Mouse (Mus musculus): ENCODE results near the gene Kcnj12.

The Kcnj12 gene

DNA sequence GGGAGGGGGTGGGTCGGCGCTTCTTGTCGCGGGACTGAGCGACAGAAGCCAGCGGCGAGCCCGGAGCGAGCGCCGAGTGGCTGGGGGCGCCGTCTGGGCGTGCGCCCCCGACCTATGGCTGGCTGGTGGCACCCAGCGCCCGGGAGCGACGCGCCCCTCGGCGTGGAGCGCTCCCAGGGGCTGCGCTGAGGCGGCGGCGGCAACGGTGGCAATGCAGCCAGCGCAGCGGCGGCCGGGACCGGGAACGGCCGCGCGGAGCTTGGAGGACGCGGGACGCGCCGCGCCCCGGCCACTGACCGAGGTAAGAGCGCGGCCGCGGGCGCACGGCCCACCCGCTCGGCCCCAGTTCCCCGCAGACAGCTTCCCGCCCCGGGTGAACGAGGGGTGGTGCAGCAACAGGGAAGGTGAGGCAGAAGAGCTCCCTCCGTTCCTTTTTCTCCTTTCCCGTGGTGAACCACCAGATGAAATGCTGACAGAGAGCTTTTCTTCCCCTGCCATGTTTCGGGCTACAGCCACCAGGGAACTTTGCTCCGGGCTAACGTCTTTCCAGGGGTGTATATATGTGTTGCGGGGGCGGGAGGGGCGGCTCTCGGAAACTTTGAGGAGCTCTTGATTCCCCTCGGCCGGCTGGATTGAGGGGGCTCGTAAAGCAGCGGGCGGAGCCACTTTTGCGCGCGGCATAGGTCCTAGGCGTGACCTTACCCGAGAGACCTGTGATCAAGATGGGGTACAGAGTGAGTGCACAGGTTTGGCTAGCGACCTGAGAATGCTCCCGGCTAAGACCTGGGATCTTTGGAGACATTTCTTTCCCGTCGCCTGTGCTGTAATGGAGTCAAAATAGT is at the start of gene Kcnj12:
Gene Kcnj12, plus strand, starts transcription at position 15 of the 842 bp plus-strand sequence.
- DNase-seq (ENCODE audit: extremely low read depth, insufficient read length, low spot score), result no peak

GRCm38 (mm10) chr11:60975097-60975496 is 47.3 kb upstream of the Kcnj12 start:
- no peak for DNase-seq (ENCODE audit: extremely low read depth, insufficient read length, low spot score)

GRCm38 (mm10) chr11:60976234-60976633 is 46.1 kb upstream of the Kcnj12 start:
- DNase-seq (ENCODE audit: extremely low read depth, insufficient read length, low spot score), result no peak

DNA sequence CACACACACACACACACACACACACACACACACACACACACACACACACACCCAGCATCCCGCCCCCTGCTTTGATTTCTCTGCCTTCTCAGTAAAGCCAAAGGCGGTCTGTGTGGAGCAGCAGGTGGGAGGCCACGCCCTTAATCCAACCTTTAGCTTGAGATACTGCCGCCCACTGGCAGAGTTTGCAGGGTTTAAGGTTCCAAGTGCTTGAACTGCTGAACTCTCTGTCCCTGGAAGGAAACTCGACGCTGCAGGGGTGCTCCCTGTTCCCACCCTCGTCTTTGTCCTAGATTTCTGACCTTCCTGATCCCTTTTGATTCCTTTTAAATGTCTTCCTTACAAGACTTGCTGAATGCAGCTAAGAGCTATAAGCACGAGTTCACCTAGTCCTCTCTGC is 45.6 kb upstream of the Kcnj12 start:
- no peak for DNase-seq (ENCODE audit: extremely low read depth, insufficient read length, low spot score)

GRCm38 (mm10) chr11:60977153-60977552 is 45.2 kb upstream of the Kcnj12 start:
- no peak for DNase-seq (ENCODE audit: extremely low read depth, insufficient read length, low spot score)

- no peak for DNase-seq (ENCODE audit: extremely low read depth, insufficient read length, low spot score)
These were observed 43.7 kb upstream of the Kcnj12 start for GRCm38 (mm10) chr11:60978658-60979057.

DNA sequence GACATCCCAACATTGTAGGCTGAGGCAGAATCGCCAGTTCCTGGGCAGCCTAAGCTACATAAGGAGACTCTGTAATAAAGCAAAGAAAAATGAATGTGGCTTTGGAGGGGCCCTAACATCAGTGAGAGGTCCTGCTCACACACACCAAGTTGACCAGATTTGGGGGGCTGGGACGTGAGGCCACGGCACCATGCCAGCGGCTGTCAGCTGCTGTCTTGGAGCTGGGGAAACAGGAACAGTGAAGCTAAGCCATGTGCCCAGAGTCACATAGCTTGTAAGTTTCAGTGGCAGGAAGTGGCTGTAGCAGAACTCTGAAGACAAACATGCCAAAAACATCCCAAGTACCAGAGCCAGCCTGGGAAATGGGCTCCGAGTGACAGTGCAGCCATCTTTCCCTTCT is 42.6 kb upstream of the Kcnj12 start:
- no peak for DNase-seq (ENCODE audit: extremely low read depth, insufficient read length, low spot score)

DNA sequence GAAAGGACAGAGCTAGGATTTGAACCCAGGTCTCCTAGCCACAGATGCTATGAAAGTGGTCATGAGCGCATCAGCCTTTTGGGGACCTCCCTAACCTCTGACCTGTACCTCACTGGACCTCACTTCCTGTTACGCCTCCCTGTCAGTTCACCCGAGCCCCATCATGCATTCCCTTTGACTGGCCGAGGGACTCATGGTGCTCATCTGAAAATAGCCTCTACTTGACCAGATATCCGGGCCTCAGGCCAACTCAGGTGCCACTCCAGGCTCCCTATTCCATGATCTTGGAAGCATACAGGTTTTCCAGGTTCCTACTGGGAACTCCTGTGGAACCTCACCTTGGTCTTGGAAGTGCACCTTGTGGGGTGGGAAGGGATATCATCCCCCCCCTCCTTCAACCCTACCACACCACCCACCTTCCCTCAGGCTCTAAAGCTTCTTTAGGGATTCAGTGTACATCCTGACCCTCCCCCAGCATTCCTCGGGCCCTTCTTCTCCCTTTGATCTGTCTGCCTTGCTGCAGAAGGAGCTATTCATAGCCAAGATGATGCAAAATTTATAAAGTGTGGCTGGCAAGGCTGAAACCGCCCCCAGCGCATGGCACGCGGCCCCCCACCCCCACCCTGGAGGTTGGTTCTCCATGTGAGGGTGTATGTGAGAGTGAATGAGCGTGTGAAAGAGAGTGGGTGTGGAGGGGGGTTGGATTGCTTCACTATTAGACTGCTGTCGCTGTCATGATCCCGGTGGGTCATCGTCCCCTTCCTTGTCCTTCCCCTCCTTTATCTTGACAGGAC is 40.5 kb upstream of the Kcnj12 start:
- DNase-seq (ENCODE audit: extremely low read depth, insufficient read length, low spot score), result no peak

DNA sequence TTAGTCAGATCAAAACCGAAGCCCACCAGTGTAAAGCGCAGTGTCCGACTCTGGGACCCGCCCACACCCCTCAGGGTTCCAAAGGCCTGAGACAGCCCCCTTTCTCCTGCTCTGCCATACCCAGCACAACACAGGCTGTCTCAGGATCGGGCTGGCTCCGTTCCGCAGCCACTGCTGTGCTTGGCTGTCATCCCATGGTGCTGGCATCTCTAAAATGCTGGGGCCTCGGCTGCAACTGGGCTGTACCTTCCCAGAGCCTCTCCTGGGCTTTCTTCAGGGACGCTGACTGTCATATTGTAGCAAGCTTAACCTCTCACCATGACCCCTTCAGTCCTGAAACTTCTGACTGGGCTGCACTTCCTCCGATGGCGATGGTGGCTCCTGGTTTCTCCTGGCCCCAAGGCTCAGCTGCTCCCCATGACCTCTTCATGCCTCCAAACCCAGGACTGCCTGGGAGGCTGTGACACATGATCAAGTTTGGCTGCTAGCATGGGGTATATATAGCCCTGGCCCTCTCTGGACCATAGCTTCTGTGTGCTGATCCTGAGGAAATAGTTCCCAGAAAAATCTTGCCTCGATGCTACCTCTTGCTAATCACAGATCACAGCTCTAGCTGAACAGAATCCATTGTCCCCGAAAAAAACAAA is 37.3 kb upstream of the Kcnj12 start:
- no peak for DNase-seq (ENCODE audit: extremely low read depth, insufficient read length, low spot score)

- DNase-seq (ENCODE audit: extremely low read depth, insufficient read length, low spot score), result no peak
These were observed 31.9 kb upstream of the Kcnj12 start for GRCm38 (mm10) chr11:60990428-60990827.

GRCm38 (mm10) chr11:61002736-61003135 is 19.6 kb upstream of the Kcnj12 start:
- DNase-seq (ENCODE audit: extremely low read depth, insufficient read length, low spot score), result no peak

- DNase-seq (ENCODE audit: extremely low read depth, insufficient read length, low spot score), result no peak
These were observed 18.3 kb upstream of the Kcnj12 start for GRCm38 (mm10) chr11:61004046-61004445.

- DNase-seq (ENCODE audit: extremely low read depth, insufficient read length, low spot score), result no peak
These were observed 17.6 kb upstream of the Kcnj12 start for GRCm38 (mm10) chr11:61004781-61005180.

DNA sequence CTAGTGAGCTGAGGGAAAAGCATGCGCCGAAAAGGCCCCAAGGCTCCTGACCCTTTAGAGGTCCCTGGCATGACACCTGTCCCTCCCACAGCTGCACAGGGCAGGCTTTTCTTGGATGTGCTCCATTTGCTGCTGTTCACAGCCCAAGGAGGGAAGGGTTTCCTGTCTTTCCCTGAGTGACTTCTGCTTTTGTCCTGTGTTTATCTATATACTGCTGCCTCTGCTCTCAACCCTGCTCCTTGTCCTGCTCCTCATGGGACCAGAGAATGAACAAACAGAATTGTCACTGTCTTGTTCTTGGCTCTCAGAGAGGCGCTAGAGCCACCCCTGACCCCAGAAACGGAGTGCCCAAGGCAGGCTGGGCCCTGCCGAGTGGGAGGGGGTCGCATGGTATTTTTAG is 17.0 kb upstream of the Kcnj12 start:
- no peak for DNase-seq (ENCODE audit: extremely low read depth, insufficient read length, low spot score)

GRCm38 (mm10) chr11:61011736-61012294 is 10.5 kb upstream of the Kcnj12 start:
- peak; percentile 31 for DNase-seq (ENCODE audit: extremely low read depth, insufficient read length, low spot score)

GRCm38 (mm10) chr11:61016866-61017398 is 5.4 kb upstream of the Kcnj12 start:
- DNase-seq (ENCODE audit: extremely low read depth, insufficient read length, low spot score), result no peak

GRCm38 (mm10) chr11:61021129-61021528 is 1.2 kb upstream of the Kcnj12 start:
- DNase-seq (ENCODE audit: extremely low read depth, insufficient read length, low spot score), result no peak

- DNase-seq (ENCODE audit: extremely low read depth, insufficient read length, low spot score), result no peak
These were observed 451 bp upstream of the Kcnj12 start for GRCm38 (mm10) chr11:61021676-61022549.

DNA sequence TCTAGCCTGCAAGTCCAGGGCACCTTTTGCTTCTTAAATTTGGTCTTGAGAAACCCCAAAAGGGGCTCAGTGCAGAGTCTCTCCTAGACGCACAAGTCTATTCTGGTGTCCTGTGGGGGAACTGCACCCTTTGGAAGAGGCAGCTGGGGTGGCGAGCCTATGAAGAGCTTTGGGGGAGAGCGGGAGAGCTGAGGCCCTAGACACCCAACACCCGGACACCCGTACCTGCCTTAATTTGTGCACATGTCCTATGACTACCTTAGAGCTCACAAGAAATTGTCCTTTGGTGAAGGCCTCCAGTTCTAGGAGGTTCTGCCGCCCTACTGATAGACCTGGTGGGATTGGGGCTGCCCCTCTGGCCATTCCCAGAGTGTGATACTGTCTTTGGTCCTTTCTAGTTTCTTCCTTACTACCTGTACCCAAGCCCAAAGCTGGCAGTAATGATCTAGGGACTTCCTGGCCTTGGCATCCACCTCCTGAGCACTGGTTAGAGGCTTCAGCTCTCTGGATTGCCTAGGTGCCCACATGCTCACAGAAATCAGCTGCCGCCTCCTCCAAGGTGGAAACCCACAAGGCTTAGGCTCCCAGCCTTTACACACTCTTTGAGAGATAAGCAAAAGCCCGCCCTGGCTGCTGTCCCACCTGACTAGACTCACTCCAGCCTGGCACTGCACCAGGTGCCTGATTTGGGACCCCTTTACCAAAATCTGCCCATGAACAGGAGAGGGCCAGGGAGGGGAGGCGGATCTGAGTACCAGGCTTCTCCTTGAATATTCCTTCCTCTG is 1.2 kb downstream of the Kcnj12 start:
- DNase-seq (ENCODE audit: extremely low read depth, insufficient read length, low spot score), result no peak

Measured in 3134 (cell line).